Mouse (Mus musculus): ENCODE data around the gene Gpr34.

Gpr34 gene

DNA sequence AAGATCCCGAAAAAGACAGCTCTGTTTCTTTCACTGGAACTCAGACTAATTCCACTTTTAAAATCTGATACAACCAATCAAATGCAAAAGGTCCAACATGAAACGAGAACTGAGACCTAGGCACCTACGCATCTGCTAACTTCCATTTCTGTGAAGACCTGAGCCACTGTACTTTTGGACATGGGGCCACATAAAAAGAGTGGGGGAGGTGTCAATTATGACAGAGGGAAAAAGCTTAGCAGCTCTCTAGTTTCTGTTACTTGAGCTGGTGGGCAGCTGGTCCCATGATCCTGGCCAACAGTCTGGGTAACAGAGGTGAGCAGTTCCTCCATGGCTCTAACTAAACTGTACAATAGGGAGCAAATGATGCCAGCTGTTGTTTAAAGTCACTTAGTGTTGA, 41.1 kb downstream of the Gpr34 start:
- DNase-seq: no peak

DNA sequence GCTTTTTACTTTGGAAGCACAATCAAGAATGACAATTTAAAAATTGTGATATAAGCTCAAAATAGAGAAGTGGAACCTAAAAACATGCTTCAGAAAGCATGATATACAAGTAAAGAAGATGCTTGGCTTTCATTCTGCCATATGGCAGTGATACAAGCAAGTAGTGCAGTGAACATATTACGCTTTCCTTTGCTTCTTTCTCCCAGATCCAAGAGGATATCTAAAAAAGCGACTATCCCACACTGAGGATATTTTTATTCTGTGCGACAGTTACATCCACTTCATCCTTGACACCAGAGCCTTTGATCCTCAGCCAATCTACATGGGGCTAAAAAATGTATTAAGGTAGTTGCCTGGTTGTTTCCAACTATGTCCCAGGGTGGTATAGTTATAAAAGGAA, 49.9 kb downstream of the Gpr34 start:
- no peak for DNase-seq

DNA sequence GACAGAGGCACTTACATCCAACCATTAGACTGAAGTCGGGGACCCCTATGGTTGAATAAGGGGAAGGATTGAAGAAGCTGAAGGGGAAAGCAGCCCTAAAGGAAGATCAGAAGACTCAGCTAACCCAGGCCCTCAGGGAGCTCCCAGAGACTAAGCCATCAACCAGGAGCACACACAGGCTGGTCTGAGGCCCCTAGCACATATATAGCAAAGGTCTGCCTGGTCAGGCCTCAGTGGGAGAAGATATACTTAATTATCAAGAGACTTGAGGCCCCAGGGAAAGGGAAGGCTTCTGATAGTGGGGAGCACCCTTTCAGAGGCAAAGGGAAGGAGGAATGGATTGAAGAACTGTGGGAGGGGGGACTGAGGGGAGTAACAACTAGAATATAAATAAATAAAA, 54.7 kb downstream of the Gpr34 start:
- DNase-seq: no peak

DNA sequence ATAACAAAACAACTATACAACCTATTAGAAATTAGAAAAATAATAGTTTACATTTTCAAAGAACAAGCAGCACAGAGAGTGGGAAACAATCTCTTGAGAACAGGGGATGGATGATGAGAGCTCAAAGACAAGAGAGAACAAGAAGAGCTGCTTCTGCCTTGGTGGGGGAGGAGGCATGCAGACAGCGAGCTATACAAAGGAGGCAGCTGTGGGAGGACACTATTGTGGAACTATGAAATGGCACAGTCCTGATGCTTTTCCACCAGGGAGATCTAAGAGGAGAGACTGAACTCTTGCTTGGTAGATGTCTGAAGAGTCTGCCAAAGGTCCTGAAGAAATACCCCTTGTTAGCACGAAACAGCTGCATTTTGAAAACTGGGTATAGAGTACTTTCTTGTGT, 56.5 kb downstream of the Gpr34 start:
- no peak for DNase-seq
